Mouse (Mus musculus) retina, embryonic 14.5 days (tissue): Measurements from ENCODE around the gene Agap1.

Experiments
- DNase-seq: peaks from one replicate; pipeline ENCODE4 v3.0.0-alpha.2; 2015; ENCODE audit warnings: low spot score

Gene Agap1

GRCm38 (mm10) chr1:89544094-89544493, 89.5 kb downstream of the Agap1 start:
- DNase-seq, result no peak

GRCm38 (mm10) chr1:89545099-89545498, 90.5 kb downstream of the Agap1 start:
- no peak for DNase-seq

DNA sequence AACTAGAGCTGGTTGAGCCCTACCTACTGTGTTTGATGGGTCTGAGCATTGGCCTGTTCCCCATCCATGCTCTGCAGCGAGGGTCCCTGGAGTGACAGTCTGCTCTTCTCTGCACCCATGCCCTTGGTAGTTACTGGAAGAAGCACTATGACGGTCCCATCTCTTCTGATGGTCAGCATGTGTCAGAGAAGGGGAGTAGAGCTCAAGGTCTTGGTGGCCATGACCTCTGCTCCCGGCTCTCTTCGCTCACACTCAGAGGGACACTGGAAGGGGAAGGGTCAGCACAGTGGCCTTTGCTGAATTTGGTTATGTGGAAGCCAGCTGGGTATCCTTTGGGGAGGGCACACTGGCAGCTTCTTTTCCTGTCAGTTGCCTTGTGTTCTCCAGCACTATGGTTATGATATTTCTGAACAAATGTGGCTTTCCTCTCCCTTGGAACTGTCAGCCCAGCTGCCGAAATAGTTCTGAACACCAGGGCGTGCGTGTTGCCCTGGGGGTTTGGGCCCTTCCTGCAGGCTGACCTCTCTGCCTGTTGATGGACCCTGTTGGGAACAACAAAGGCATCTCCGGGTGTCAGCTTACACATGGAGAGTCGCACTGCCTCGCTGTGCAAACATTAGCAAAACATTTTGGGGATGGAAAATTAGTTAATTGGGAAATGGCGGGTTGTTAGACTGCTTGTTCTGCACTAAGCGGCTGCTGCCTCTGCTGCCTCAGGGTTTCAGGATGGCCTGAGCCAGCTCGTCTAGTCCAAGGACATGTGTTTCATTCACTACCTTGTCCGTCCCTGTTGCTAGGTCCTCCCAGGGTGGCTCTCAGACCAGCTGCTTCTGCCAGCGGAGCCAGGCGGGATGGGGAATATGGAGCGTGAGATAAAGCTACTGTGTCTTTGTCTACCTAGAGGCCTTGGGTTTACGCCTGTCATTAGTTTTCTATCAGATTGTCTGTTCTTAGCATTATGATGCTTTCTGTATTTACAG, 93.2 kb downstream of the Agap1 start:
- no peak for DNase-seq

GRCm38 (mm10) chr1:89550061-89550869, 95.7 kb downstream of the Agap1 start:
- DNase-seq, result peak; percentile 73

DNA sequence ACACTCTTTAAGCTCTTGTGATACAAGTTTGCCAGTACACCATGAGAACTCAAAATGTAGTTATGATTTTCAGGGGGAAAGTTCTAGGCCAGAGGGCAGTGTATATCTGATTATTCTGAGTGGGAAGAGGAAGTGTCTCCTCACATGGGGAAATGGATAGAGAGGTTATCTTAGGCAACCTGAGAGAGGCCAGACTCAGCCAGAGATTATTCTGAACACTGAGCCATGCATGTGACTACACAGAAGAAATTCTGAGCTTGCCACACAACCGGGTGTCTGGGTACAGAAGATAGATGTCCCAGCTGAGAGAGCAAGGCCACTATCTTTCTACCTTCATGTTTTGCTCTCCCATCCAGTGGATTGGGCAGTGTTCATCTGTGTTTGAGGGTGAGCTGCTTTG, 97.9 kb downstream of the Agap1 start:
- DNase-seq, result no peak

DNA sequence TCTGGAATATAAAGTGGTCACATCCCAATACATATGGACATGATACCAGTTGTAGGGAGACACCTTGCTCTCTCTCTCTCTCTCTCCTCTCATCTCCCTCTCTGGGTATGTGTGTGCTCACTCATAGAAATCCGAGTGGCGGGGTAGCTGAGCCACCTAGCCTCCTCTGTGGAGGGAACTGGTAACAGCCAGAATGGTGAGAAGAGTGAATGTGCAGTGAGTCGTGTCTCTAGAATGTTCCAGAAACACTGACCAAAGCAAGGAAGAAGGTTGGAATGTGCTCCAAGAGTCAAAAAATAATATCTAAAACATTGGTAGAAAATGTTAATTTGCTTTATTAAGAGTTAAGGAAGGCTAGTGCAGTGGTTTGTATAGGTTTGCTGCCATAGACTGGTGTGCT, 99.2 kb downstream of the Agap1 start:
- DNase-seq, result no peak

GRCm38 (mm10) chr1:89554969-89555856, 100.6 kb downstream of the Agap1 start:
- no peak for DNase-seq

- no peak for DNase-seq
Measured at GRCm38 (mm10) chr1:89556006-89556405, 101.4 kb downstream of the Agap1 start.

- DNase-seq, result no peak
Measured at GRCm38 (mm10) chr1:89557401-89557800, 102.8 kb downstream of the Agap1 start.

GRCm38 (mm10) chr1:89558080-89558479, 103.5 kb downstream of the Agap1 start:
- no peak for DNase-seq

- DNase-seq, result no peak
Measured at GRCm38 (mm10) chr1:89563399-89563798, 108.8 kb downstream of the Agap1 start.

GRCm38 (mm10) chr1:89566578-89567488, 112.2 kb downstream of the Agap1 start:
- peak; percentile 50 for DNase-seq

DNA sequence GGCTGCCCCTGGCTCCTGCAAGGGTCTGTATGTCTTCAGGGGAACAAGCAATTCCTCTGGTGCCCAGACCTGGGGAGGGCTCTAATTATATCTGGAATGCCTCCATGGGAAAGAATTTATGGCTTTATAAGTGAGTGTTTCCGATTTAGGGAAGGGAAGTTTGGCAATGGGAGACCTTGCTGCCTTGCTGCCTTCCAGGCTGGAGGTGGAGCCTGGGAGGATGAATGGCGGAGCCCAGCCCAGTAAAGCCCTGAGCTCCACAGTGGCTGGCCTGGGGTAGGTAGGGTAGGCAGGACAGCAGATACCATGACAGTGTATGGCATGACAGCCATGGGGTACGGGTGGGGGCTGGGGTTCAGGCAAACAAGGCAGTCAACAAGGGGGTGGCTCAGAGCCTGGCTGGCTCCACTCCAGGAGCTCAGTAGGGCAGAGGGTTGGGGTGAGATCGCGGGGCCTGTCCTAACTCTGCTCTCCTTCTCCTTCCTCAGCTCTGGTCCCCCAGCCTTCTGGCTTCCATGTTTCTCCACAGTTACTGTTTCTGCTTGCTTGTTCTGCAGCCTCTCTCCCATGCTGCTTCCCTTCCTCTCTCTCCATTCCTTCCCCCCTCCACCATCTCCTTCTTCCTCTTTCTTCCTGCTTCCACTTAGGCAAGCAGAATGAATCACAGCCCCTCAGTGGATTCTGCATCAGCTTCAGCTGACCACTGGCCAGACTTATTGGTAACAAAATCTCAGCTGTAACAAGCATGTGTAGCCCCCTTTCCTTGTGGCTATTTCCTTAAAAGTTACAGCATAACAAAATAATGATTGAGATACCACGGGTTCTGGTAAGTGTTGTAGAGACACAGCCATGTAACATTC, 114.2 kb downstream of the Agap1 start:
- no peak for DNase-seq

DNA sequence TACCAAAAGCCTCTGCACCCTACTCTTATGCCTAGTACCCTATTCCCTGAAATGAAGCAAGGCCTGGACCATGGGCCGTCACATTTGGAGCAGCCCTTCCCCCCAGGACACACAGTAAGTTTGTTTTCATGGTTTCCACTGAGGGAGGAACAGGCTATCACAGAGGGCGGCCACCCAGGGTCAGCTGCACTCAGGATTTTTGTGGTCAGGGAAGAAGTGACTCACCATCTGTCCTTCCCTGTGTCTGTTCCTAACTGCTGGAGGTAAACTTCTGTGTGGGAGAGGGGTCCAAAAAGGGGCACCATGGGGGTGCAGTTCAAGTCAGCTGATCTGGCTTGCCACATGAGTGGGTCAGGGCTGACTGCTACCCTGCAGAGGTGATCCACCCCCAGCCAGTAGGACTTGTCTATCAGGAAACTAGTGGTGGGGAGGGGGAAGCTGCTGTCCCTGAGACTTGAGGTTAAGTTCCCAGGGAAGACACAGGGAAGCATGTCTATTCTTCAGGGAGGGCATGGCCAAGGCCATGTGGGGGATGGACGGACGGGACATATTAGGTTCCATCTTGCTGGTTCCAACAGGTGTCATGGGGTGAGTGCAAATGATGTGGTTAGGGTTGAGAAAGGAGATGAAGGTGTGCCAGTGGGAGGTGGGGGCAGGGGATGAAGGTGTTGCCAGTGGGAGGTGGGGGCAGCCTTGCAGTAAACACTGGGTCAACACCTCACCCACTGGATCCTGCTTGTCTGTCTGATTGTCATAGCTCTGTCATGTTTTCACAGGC, 116.1 kb downstream of the Agap1 start:
- no peak for DNase-seq

DNA sequence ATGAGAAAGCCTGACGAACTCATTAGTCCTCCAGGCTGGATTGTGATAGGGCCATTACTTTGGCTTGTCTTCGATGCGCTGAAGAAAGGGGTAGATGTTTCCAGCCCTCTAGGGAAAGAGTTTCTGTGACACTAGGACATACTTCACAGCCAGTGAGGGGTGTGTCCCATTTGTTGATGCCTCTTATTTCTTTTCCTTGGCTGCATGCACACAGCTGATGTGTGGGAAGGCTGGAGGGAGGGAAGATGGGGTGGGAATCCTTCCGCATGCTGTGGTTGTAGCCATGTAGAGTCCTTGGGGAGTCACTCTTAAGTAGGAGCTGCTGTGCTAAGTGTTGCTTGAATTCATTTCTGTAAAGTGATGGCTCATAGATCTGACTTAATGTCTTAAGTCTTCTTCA, 118.9 kb downstream of the Agap1 start:
- no peak for DNase-seq

DNA sequence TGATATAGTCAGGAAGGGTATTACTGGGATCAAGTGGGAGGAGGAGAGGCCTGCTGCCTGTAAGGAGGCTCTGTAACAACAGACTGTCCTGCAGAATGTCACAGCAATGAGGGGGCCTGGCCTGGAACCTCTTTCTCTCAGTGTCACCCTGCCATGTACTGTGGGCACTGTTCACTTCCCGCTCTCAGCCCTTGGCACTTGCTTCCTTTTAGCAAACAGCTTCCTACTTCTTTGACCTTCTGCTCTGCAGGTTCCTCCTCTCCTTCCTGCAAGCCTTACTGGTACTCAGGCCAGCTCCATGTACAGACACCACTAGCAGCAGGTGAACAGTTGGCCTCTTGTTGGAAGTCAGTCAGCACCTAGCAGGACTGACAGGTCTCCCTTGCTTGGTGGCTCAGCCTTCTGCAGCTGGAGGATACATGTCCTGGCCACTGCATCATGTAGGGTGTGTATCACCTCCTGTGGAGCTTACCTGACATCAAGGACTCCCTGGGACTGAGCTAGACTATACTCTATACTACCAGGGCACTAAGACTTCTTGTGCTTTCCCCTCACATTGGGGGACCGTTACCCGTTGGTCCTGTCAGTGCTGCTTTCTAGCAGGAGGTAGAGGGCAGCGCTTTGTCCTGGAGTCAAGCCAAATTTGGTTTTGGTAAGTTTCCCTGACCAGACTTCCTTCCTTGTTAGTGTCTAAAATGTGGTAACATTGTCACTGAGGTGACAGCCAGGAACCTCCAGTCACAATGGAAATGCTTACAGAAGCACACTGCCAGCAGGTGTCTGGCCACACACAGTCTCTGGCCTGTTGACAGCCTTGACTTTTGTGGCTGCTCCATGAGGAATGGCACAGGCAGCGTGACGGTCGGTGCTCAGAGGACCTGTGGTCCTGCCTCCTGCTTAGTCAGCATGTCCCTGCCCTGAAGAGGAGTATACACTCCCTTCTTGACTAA, 120.6 kb downstream of the Agap1 start:
- no peak for DNase-seq

DNA sequence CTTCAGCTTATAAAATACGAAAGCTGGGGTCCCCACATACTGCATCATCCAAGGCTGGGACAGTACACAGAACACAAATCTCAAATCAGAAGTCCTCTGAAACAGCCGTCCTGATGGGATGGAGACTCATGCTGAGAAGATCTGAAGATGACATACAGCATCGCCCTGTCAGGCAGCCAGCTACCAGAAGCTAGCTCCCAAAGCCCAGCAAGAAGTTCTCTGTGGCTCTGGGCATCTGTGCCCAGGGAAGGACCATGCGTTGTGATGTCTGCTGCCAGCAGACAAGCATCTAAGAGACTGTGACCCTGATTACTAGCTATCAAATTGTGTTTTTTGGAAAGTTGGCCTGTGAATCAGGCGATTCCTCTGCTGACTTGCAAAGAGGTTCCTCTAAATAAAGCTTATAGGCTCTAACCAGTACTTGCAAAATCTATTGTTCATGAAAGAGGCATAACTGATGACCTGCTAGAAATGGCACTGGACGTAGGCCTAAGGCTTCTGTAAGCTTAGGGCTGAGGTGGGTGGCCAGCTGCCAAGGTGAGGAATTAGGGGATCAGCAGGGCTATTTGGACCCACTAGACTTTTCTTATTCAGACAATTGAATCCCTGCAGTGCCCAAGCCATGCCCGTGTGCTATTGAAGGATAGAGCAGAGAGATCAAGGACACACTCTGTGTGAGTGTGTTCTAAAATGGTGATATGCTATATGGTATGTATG, 121.7 kb downstream of the Agap1 start:
- DNase-seq, result no peak
